Mouse (Mus musculus): ENCODE measurements around the gene Pafah1b3.

GRCm38 (mm10) chr7:25306614-25306996, 8.8 kb upstream of the Pafah1b3 start:
- TF ChIP-seq CTCF (IDR thresholded peaks at IDR 0.05; ENCODE audit: low read depth, low read length) (no peak), POLR2A (IDR thresholded peaks at IDR 0.05; ENCODE audit: insufficient read depth, low read length) (no peak), EP300 (IDR thresholded peaks at IDR 0.05; ENCODE audit: insufficient read depth, low read depth, low read length) (no peak)

Data from ES-Bruce4 (cell line).